Mouse (Mus musculus) frontal cortex, adult 2 months (tissue): ENCODE measurements around the gene Nagpa. TPM values are rescaled to one million over a fixed set of nuclear protein-coding genes. Genes with fewer than 3 reads are reported as not detected.
A peak's percentile ranks its signal among the peaks of the same experiment; 100 is the strongest.

ENCODE experiments used
- DNase-seq, 2 experiments: peaks; one replicate each; pipeline ENCODE4 v3.0.0; 2022; ENCODE audit warnings: low spot score in 1 of 2; ENCODE audit errors: extremely low spot score in 1 of 2
- polyA plus RNA-seq: library from polyadenylated mRNA; depleted of rRNA; stranded (reverse); fragments of >200 nt; gene quantifications from 2 replicates; pipeline ENCODE4 v1.2.3, GENCODE M21; 2012

The Nagpa gene
- polyA plus RNA-seq, 1 experiment: 20.1 TPM

DNA sequence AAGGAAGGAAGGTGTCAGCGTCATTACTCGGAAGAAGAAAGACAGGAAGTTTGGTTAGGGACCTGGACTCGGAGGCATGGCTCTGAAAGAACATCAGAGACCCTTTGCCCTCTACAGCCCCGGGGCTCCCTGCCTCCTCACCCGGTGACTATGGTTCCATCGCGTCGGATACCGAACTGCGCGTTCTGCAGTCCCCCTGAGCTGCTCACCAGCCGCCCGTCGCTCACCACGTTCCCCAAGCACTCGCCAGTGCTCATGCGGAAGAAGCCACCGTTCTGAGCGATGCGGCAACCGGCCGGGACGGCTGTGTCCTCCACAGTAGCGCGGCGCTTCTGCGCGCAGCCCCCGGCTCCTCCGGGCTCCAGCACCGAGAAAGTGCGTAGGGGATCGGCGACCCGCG is 612 bp downstream of the Nagpa start:
- no peak for DNase-seq

DNA sequence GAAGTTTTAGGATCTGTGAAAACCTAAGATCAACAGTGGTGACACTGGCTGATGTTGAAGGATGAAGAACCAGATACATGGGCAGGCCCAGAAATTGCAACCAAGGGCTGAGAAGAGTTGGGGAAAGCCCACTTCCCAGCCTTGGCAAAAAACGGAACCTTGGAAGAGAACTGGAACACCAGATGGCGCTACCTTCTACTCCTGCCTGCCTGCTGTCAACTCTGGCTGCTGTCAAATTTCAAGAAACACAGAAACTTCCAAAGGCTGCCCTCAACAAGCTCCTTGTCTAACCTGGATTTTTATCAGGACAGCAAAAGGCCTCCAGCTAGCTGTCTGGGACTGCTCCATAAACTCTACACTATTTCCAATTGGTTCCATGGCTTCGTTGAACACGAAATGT is 1.1 kb downstream of the Nagpa start:
- DNase-seq: peak in 1 of 2 experiments; percentile 74

GRCm38 (mm10) chr16:5195080-5195479 is 8.7 kb downstream of the Nagpa start:
- peak in 1 of 2 experiments; percentile 78 for DNase-seq

- peak in 1 of 2 experiments; percentile 69 for DNase-seq
Measured at GRCm38 (mm10) chr16:5186234-5186633, 17.6 kb downstream of the Nagpa start.

GRCm38 (mm10) chr16:5185691-5186090 is 18.1 kb downstream of the Nagpa start:
- no peak for DNase-seq

DNA sequence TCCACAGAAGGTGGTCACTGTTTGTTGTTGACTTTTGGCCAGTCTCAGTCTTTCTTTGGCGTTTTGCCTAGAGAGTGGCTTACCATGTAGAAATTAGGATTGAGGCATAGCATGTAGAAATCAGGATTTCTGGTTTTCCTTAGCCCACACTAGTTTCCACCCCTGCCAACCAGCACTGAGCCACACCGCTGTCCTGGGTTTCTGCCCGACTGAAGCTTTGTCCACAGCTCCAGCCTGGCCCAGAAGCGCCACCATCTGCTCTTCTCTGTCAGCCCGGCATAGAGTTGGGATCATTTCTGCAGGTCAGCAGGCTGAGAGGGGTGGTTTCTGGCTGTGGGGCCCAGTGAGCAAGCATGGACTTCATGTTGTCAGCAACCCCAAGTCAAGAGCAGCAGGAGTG is 18.9 kb downstream of the Nagpa start:
- no peak for DNase-seq

DNA sequence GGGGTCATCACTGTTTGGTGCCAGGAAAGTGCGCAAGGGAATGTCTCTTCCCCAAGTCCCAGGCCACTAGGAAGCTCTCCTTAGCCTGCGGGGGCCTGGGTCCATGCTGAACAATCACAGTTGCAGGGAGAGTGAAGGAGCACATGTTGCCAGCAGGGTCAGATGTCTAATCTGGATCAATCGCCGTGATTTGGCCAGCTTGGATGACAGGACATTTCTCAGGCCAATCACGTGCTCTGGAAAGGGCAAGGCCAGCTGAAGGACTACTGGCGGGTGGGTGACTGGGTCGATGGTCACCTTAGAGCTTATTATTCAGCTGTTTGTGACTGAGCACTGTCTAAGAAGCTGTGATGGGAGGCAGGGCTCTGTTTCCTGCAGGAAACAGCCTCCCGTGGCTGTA is 19.7 kb downstream of the Nagpa start:
- DNase-seq: no peak

- no peak for DNase-seq
Measured at GRCm38 (mm10) chr16:5183310-5183975, 20.4 kb downstream of the Nagpa start.

- no peak for DNase-seq
Measured at GRCm38 (mm10) chr16:5172636-5173035, 31.2 kb downstream of the Nagpa start.

DNA sequence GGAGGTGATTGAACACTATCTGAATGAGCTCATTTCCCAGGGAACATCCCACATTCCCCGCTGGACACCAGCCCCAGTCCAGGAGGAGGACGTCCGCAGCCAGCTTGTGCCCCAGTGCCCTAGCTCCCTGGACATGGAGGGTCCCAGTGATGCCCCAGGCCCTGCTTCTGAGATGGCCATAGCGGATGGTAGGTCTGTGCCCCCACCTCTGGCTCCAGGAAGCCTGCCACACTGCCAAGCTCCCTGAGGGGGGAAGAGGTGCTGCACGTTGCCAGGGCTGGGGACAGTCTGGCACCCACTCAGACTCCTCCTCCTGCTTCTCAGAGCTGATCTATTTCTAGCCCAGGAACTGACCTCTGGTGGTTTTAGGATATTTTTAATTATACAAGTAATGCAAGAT is 35.0 kb downstream of the Nagpa start:
- no peak for DNase-seq

DNA sequence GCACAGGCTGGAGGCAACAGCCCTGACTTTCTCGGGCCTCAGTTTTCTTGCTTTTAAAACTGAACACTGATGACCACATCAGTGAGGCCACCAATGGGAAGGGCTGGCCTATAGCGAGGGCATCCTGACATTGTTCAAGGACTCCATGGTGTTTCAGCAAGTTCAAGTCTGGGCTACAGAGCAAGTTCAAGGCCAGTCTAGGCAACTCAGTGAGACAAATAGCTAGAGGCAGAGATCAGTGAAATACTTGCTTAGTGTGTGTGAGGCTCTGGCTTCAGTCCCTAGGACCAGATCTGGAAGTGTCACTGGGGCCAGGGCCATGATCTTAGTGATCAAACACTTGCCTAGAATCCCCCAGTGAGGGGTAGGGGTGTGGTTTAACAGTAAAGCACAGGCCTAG is 35.8 kb downstream of the Nagpa start:
- DNase-seq: no peak

GRCm38 (mm10) chr16:5164327-5164726 is 39.5 kb downstream of the Nagpa start:
- DNase-seq: no peak

DNA sequence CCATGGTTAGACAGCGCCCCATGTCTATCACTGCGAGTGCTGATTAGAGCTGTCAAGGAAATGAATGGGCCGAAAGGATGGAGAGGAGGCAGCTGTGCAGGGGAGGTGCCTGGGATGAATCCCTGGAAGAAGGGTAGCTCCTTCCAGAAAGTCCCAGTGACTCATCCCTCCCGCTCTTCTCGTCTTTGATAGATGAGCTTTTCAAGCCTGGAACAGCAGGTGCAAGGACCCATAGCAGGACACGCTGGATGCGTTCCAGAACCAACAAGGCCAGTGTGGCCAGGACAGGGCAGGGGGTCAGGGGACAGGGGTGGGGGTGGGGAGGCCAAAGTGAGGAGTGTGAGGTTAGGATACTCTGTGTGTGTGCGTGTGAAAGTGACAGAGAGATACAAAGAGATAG is 44.6 kb downstream of the Nagpa start:
- peak in 1 of 2 experiments; percentile 35 for DNase-seq

DNA sequence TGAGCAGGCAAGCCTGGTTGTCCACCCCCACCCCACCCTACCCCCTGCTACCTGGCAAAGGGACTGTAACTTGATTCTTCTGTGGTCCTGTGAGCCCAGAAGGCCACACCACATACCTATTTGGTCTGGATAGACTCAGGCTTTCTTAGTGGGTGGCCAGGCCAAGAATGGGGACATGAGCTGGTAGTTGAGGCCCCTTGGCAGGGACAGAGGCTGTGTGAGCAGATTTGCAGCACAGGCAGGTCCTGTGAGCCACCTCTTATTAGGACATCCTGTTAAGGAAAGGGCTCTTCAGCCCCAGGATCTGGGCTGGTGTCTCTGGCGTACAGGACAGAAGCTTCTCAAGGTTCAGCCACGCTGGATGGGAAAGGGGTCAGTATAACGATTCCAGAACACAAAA is 46.7 kb downstream of the Nagpa start:
- DNase-seq: no peak

DNA sequence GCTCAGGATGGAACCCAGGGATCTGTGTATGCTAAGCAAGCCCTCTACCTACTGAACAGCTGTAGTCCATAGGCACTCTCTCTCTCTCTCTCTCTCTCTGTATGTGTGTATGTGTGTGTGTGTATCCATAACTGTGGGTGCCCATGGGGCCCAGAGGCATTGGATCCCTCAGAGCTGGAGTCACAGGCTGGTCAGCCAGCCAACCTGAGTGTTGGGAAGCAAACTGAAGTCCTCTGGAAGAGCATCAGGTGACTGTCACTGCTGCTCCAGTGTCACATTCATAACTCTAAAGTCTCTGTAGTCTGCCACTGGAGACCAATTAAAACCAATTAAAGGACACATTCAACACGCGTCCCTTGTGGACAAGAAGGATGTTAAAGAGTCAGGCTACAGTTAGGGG is 47.3 kb downstream of the Nagpa start:
- DNase-seq: no peak

GRCm38 (mm10) chr16:5155014-5155413 is 48.8 kb downstream of the Nagpa start:
- DNase-seq: no peak

DNA sequence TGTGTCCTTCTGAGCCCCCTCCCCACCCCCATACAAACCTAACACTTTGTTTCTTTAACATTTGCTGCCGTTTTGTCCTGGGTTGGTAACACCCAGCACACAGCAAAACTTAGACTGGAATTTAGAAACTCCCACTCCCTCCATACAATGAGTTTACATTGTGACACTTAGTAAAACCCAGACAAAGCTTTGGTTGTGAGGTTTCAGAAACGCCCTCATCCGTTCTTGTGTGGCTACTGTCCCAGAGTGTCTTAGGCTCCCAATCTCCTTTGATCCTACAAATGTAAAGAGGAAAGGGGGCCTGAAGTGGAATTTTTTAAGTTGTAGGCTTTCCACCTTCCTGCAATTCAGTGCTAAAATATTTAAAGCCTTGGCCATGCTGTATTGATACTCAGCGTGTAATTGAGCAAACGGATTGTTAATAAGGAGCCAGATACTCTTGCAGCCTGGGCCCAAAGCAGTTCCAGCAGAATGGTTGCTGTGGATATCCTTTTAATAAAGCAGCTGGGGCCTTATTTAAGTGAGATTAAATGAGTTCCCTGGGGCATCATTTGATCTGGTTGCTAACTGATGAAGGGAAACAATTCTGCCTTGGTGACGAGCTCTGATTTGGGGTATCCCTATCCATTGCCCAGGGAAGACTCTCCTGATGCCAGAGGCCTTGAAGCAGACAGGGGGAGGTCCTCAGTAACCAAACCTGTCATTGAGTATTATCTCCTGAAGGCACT is 50.3 kb downstream of the Nagpa start:
- no peak for DNase-seq

- peak in 1 of 2 experiments; percentile 15 for DNase-seq
Measured at GRCm38 (mm10) chr16:5150544-5150943, 53.3 kb downstream of the Nagpa start.

DNA sequence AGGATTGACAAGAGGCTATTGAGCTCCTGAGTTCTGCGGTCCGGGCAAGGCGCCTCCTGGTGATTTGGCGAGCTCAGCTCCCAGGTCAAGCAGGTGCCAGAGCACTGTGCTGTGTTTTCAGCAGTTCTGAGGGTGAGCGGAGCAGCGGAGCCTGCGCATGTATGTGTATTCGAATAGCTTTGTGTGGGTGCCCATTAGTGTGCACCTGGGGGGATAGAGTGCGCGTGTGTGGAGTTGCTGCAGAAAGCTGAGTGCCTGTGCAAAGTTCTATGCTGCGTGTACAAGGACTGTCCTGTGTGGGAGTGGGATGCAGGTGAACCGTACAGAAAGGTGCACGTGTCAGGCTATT is 56.8 kb downstream of the Nagpa start, which contains the start of gene Sec14l5:
Gene Sec14l5, plus strand, starts transcription at position 73 of the 349 bp plus-strand sequence.
- DNase-seq: peak in 1 of 2 experiments; percentile 20

DNA sequence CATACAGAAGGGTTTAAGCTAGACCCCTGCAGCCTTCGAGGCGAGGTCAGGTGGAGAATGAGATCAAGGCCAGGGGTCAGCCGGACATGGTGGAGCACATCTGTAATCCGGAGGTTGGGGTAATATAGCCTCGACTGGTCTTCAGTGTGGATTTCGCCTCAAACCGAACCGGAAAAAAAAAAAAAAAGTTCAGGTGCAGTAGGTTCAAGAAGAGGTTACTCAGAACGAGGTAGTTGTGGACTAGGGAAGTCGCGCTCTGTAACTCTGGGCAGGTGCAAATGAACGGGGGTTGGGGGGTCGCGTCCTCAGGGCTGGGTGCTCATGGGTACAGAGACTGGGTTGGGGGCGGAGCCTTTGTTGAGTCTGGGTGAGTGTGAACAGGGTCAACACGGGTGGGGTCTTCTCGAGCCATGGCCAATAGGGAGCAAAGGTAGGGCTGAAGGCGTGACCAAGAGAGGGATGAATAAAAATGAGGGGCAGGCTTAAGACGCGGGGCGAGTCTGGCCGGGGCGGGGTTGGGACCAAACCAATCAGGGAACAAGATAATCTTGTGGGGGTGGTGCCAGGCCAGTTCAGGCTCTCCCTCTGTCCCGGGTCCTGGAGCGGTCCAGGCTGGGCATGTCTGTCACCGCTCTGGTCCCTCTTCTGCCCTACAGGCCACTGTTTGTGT is 57.3 kb downstream of the Nagpa start:
- peak; percentile 11 to 57 for DNase-seq

GRCm38 (mm10) chr16:5145570-5145969 is 58.2 kb downstream of the Nagpa start:
- peak; percentile 64 to 94 for DNase-seq
